Mouse (Mus musculus): Measurements from ENCODE around the gene Olfr635. TPM values are rescaled to one million over a fixed set of nuclear protein-coding genes. Genes with fewer than 3 reads are reported as not detected.

Olfr635 gene
- polyA plus RNA-seq, 1 experiment from 2014 or later, result not detected

DNA sequence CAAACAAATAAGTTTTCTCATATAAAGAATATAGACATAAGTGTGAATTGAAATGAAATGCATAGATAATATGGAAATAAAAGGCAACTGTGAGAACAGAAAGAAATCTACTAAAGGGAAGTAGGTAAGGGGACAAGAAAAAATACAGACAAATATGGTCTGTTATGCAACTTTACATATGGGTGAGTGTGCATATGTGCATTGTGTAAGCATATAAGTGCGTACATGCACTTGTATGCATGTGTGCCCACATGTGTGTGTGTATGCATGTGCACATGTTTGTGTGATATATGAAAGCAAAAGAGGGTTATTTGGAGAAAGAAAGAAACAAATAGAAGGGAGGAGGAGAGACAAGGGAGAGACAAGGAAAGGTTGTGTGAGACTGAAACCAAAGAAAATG, 48.0 kb downstream of the Olfr635 start:
- Histone ChIP-seq H3K4me3 (replicated peaks; ENCODE audit: low read length) (no peak overlapping the region), H3K36me3 (ENCODE audit: control insufficient read depth, insufficient read depth) (no peaks in the 10 kb centered on the region), H3K4me2 (ENCODE audit: low read length) (no peak overlapping the region), H3K9ac (replicated peaks; ENCODE audit: low read depth, low read length) (no peak overlapping the region), H3K4me1 (replicated peaks; ENCODE audit: control insufficient read depth, insufficient read depth, low read length) (no peaks in the 10 kb centered on the region), H3K9me3 (ENCODE audit: control insufficient read depth, low read length) (no peaks in the 10 kb centered on the region), H3K27me3 (replicated peaks; ENCODE audit: control insufficient read depth, insufficient read depth, low read length) (no peaks in the 10 kb centered on the region), H3K27ac (ENCODE audit: low read length) (no peak overlapping the region)
- no peak for ATAC-seq
- 71% methylated on average over 1 of the region's 1 CpGs for WGBS

DNA sequence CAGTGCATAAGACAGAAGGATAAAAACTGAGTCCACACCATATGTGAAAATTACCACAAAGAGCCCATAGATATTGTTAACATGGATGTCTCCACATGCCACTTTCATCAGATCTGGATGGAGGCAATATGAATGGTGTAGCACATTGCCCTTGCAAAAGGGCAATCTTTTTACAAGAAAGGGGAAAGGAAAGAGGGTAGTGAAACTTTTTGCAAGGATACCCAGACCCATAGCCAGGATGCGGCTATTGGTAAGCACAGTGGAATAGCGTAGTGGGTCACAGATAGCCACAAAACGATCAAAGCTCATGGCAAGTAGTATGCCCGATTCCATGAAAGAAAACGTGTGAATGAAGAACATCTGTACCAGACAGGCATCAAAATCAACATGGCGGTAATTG, 50.7 kb downstream of the Olfr635 start:
- H3K27ac ChIP-seq (ENCODE audit: low read length), result no peak overlapping the region
- no peaks in the 10 kb centered on the region for H3K27me3 ChIP-seq (replicated peaks; ENCODE audit: control insufficient read depth, insufficient read depth, low read length)
- H3K9me3 ChIP-seq (ENCODE audit: control insufficient read depth, low read length), result no peaks in the 10 kb centered on the region
- no peak overlapping the region for H3K9ac ChIP-seq (replicated peaks; ENCODE audit: low read depth, low read length)
- no peak for ATAC-seq
- no peak overlapping the region for H3K4me2 ChIP-seq (ENCODE audit: low read length)
- H3K4me3 ChIP-seq (replicated peaks; ENCODE audit: low read length), result no peak overlapping the region
- no peaks in the 10 kb centered on the region for H3K36me3 ChIP-seq (ENCODE audit: control insufficient read depth, insufficient read depth)
- H3K4me1 ChIP-seq (replicated peaks; ENCODE audit: control insufficient read depth, insufficient read depth, low read length), result no peaks in the 10 kb centered on the region
- 93% methylated on average over 6 of the region's 6 CpGs for WGBS

DNA sequence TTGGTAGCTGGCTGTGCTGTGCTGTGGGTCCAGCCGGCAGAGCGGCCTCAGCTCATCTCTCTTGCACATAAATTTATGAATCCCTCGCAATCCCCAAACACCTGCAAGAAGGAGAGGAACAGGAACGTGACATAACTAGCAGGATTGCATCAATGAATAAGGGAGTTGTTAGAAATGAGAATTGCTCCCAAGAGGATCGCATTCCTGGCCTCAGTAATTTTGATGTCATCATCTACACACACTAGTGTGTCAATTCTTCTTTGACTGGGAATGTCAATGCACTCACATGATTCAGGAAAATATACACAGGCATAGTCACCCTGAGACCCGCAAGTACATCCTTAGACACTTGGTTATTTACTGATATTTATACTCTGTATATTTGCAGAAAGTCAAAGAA, 54.5 kb downstream of the Olfr635 start, which contains the start of gene Olfr640:
Gene Olfr640, minus strand, starts transcription at position 101 of the 400 bp plus-strand sequence.
- no peaks in the 10 kb centered on the region for H3K36me3 ChIP-seq (ENCODE audit: control insufficient read depth, insufficient read depth)
- H3K27me3 ChIP-seq (replicated peaks; ENCODE audit: control insufficient read depth, insufficient read depth, low read length), result no peaks in the 10 kb centered on the region
- no peak within 1 kb of the TSS for H3K4me2 ChIP-seq (ENCODE audit: low read length)
- no peak within 1 kb of the TSS for H3K9ac ChIP-seq (replicated peaks; ENCODE audit: low read depth, low read length)
- no peak within 1 kb of the TSS for H3K27ac ChIP-seq (ENCODE audit: low read length)
- no peak for ATAC-seq
- no peaks in the 10 kb centered on the region for H3K4me1 ChIP-seq (replicated peaks; ENCODE audit: control insufficient read depth, insufficient read depth, low read length)
- WGBS, result 85% methylated on average over 6 of the region's 6 CpGs
- no peaks in the 10 kb centered on the region for H3K9me3 ChIP-seq (ENCODE audit: control insufficient read depth, low read length)
- H3K4me3 ChIP-seq (replicated peaks; ENCODE audit: low read length), result no peak within 1 kb of the TSS

DNA sequence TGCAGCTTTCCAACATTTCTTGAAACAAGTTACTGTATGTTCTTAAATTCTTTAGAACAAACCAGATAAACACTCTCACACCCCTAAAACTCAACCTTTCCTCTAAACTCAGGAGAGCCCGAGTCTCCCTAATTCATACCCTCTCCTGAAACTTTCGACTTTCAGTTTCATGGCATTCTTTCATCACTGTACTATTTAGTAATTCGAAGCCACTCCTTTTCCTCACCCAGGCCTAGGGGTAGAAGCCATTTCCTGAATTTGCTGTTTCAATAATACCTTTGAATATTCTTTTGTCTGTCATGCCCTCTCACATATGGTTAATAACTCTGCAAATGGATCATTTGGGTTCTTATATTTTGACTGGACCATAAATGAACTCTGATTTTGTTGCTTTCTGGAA, 56.0 kb downstream of the Olfr635 start:
- Histone ChIP-seq H3K27me3 (replicated peaks; ENCODE audit: control insufficient read depth, insufficient read depth, low read length) (no peaks in the 10 kb centered on the region), H3K9me3 (ENCODE audit: control insufficient read depth, low read length) (no peaks in the 10 kb centered on the region), H3K4me2 (ENCODE audit: low read length) (no peak overlapping the region), H3K36me3 (ENCODE audit: control insufficient read depth, insufficient read depth) (no peaks in the 10 kb centered on the region), H3K9ac (replicated peaks; ENCODE audit: low read depth, low read length) (no peak overlapping the region), H3K4me1 (replicated peaks; ENCODE audit: control insufficient read depth, insufficient read depth, low read length) (no peaks in the 10 kb centered on the region), H3K27ac (ENCODE audit: low read length) (no peak overlapping the region), H3K4me3 (replicated peaks; ENCODE audit: low read length) (no peak overlapping the region)
- no peak for ATAC-seq
- WGBS, result 84% methylated on average over 3 of the region's 3 CpGs

DNA sequence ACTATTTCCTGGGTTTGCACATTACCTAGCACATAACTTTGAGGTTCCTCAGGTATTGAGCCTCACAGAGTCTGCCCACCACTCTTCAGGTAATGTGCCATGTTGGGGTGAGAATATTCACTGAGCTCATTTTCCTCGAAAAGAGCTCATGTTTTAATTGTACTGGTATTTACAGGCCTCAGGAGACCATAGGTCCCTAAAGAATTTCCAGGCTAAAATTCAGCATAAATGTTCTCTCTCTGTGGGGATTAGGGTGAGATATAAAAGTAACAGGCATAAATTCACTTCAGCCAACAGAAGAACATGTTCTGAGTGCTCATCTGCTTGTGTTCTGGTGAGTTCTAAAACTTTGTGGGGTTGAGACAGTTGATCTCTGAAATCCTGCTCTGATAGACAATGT, 64.2 kb downstream of the Olfr635 start, which contains the start of gene Olfr641:
Gene Olfr641, plus strand, starts transcription at position 301 of the 400 bp plus-strand sequence.
- Histone ChIP-seq H3K27ac (ENCODE audit: low read length) (no peak within 1 kb of the TSS), H3K36me3 (ENCODE audit: control insufficient read depth, insufficient read depth) (no peaks in the 10 kb centered on the region), H3K9me3 (ENCODE audit: control insufficient read depth, low read length) (peaks cover 2% of the 10 kb centered on the region; the same call in 1 of the 2 replicates), H3K4me2 (ENCODE audit: low read length) (no peak within 1 kb of the TSS), H3K4me1 (replicated peaks; ENCODE audit: control insufficient read depth, insufficient read depth, low read length) (no peaks in the 10 kb centered on the region), H3K27me3 (replicated peaks; ENCODE audit: control insufficient read depth, insufficient read depth, low read length) (no peaks in the 10 kb centered on the region), H3K9ac (replicated peaks; ENCODE audit: low read depth, low read length) (no peak within 1 kb of the TSS), H3K4me3 (replicated peaks; ENCODE audit: low read length) (no peak within 1 kb of the TSS)
- ATAC-seq, result no peak
- 78% methylated on average over 1 of the region's 1 CpGs for WGBS

Other genes with a start within 250 kb of the Olfr635 start
- not detected in 2 replicates for gene Olfr628, start 240.8 kb upstream of the Olfr635 start, polyA plus RNA-seq (2015; fragmentation: Nextera tagmentation; extraction: Ambion mirVana)
- not detected in 2 replicates for gene Olfr629, start 226.2 kb upstream of the Olfr635 start, polyA plus RNA-seq (2015; fragmentation: Nextera tagmentation; extraction: Ambion mirVana)
- gene Olfr630, start 213.8 kb upstream of the Olfr635 start, polyA plus RNA-seq (2015; fragmentation: Nextera tagmentation; extraction: Ambion mirVana), result not detected in 2 replicates
- gene Olfr69, start 199.6 kb upstream of the Olfr635 start, polyA plus RNA-seq (2015; fragmentation: Nextera tagmentation; extraction: Ambion mirVana), result not detected in 2 replicates
- not detected in 2 replicates for gene Olfr68, start 191.5 kb upstream of the Olfr635 start, polyA plus RNA-seq (2015; fragmentation: Nextera tagmentation; extraction: Ambion mirVana)
- not detected in 2 replicates for gene Olfr67, start 179.3 kb upstream of the Olfr635 start, polyA plus RNA-seq (2015; fragmentation: Nextera tagmentation; extraction: Ambion mirVana)
- 1,171 and 1,472 TPM in 2 replicates for gene Hbb-bt, start 157.2 kb upstream of the Olfr635 start, polyA plus RNA-seq (2015; fragmentation: Nextera tagmentation; extraction: Ambion mirVana)
- gene Hbb-bs, start 143.1 kb upstream of the Olfr635 start, polyA plus RNA-seq (2015; fragmentation: Nextera tagmentation; extraction: Ambion mirVana), result 3,869 and 4,747 TPM in 2 replicates
- gene Hbb-bh2, start 130.6 kb upstream of the Olfr635 start, polyA plus RNA-seq (2015; fragmentation: Nextera tagmentation; extraction: Ambion mirVana), result not detected in 2 replicates
- 0.43 TPM in 1 of 2 replicates, not detected in the other for gene Hbb-bh1, start 128.0 kb upstream of the Olfr635 start, polyA plus RNA-seq (2015; fragmentation: Nextera tagmentation; extraction: Ambion mirVana)
- 24.4 and 25.7 TPM in 2 replicates for gene Hbb-y, start 117.9 kb upstream of the Olfr635 start, polyA plus RNA-seq (2015; fragmentation: Nextera tagmentation; extraction: Ambion mirVana)
- not detected in 2 replicates for gene Olfr66, start 84.9 kb upstream of the Olfr635 start, polyA plus RNA-seq (2015; fragmentation: Nextera tagmentation; extraction: Ambion mirVana)
- not detected in 2 replicates for gene Olfr64, start 76.7 kb upstream of the Olfr635 start, polyA plus RNA-seq (2015; fragmentation: Nextera tagmentation; extraction: Ambion mirVana)
- not detected in 2 replicates for gene Olfr65, start 67.7 kb upstream of the Olfr635 start, polyA plus RNA-seq (2015; fragmentation: Nextera tagmentation; extraction: Ambion mirVana)
- not detected in 2 replicates for gene Olfr631, start 42.3 kb upstream of the Olfr635 start, polyA plus RNA-seq (2015; fragmentation: Nextera tagmentation; extraction: Ambion mirVana)
- gene Olfr632, start 36.8 kb upstream of the Olfr635 start, polyA plus RNA-seq (2015; fragmentation: Nextera tagmentation; extraction: Ambion mirVana), result not detected in 2 replicates
- not detected in 2 replicates for gene Olfr633, start 26.7 kb upstream of the Olfr635 start, polyA plus RNA-seq (2015; fragmentation: Nextera tagmentation; extraction: Ambion mirVana)
- not detected in 2 replicates for gene Olfr638, start 27.6 kb downstream of the Olfr635 start, polyA plus RNA-seq (2015; fragmentation: Nextera tagmentation; extraction: Ambion mirVana)
- not detected in 2 replicates for gene Olfr639, start 46.2 kb downstream of the Olfr635 start, polyA plus RNA-seq (2015; fragmentation: Nextera tagmentation; extraction: Ambion mirVana)
- not detected in 2 replicates for gene Olfr640, start 54.4 kb downstream of the Olfr635 start, polyA plus RNA-seq (2015; fragmentation: Nextera tagmentation; extraction: Ambion mirVana)
- gene Olfr641, start 64.3 kb downstream of the Olfr635 start, polyA plus RNA-seq (2015; fragmentation: Nextera tagmentation; extraction: Ambion mirVana), result not detected in 2 replicates
- not detected in 2 replicates for gene Olfr642, start 81.5 kb downstream of the Olfr635 start, polyA plus RNA-seq (2015; fragmentation: Nextera tagmentation; extraction: Ambion mirVana)
- gene 4930516K23Rik, start 90.3 kb downstream of the Olfr635 start, polyA plus RNA-seq (2015; fragmentation: Nextera tagmentation; extraction: Ambion mirVana), result not detected in 2 replicates
- not detected in 2 replicates for gene Olfr644, start 100.7 kb downstream of the Olfr635 start, polyA plus RNA-seq (2015; fragmentation: Nextera tagmentation; extraction: Ambion mirVana)
- gene Olfr645, start 114.3 kb downstream of the Olfr635 start, polyA plus RNA-seq (2015; fragmentation: Nextera tagmentation; extraction: Ambion mirVana), result not detected in 2 replicates
- not detected in 2 replicates for gene Olfr646, start 133.7 kb downstream of the Olfr635 start, polyA plus RNA-seq (2015; fragmentation: Nextera tagmentation; extraction: Ambion mirVana)
- gene Ubqln5, start 158.7 kb downstream of the Olfr635 start, polyA plus RNA-seq (2015; fragmentation: Nextera tagmentation; extraction: Ambion mirVana), result not detected in 2 replicates
- gene Olfr643, start 166.3 kb downstream of the Olfr635 start, polyA plus RNA-seq (2015; fragmentation: Nextera tagmentation; extraction: Ambion mirVana), result not detected in 2 replicates
- gene Ubqln3, start 172.1 kb downstream of the Olfr635 start, polyA plus RNA-seq (2015; fragmentation: Nextera tagmentation; extraction: Ambion mirVana), result 0.10 TPM in 1 of 2 replicates, not detected in the other
- not detected in 2 replicates for gene Ubqlnl, start 179.4 kb downstream of the Olfr635 start, polyA plus RNA-seq (2015; fragmentation: Nextera tagmentation; extraction: Ambion mirVana)
- 2.1 TPM in 1 of 2 replicates, not detected in the other for gene Olfm5, start 193.7 kb downstream of the Olfr635 start, polyA plus RNA-seq (2015; fragmentation: Nextera tagmentation; extraction: Ambion mirVana)
- 0.45 and 0.81 TPM in 2 replicates for gene Olfr648, start 212.2 kb downstream of the Olfr635 start, polyA plus RNA-seq (2015; fragmentation: Nextera tagmentation; extraction: Ambion mirVana)
- gene Olfr649, start 224.8 kb downstream of the Olfr635 start, polyA plus RNA-seq (2015; fragmentation: Nextera tagmentation; extraction: Ambion mirVana), result not detected in 2 replicates
- 0.31 and 0.61 TPM in 2 replicates for gene Trim6, start 247.6 kb downstream of the Olfr635 start, polyA plus RNA-seq (2015; fragmentation: Nextera tagmentation; extraction: Ambion mirVana)

Data from forebrain, embryonic 16.5 days (tissue).